Mouse (Mus musculus) E14TG2a.4 (cell line): ENCODE data around the gene Ovol2.

ENCODE experiments used
- CTCF ChIP-seq: conservative IDR thresholded peaks from 2 replicates; pipeline ENCODE4 v1.5.1; 2014; ENCODE audit warnings: low read length
- NANOG ChIP-seq: IDR thresholded peaks from 2 replicates; pipeline ENCODE4 v1.6.1; 2014; ENCODE audit warnings: borderline replicate concordance, low read length, mixed read lengths
- POU5F1 ChIP-seq: IDR thresholded peaks from 2 replicates; pipeline ENCODE4 v1.6.1; 2014; ENCODE audit warnings: low read length, borderline replicate concordance

GRCm38 (mm10) chr2:144290321-144290720 is 41.6 kb downstream of the Ovol2 start:
- TF ChIP-seq CTCF (no peak), POU5F1 (no peak), NANOG (no peak)
